Mouse (Mus musculus) intestine, embryonic 16.5 days (tissue): ENCODE data around the gene Nlrp4b. TPM values are rescaled to one million over a fixed set of nuclear protein-coding genes. Genes with fewer than 3 reads are reported as not detected.
"Not testable (repeated sequence)": the region's sequence is repeated elsewhere in the genome, so short reads cannot be mapped to it uniquely, and the experiment has no call there.

Experiments
- ATAC-seq: fragments of 200-750 bp; cut with Nextera tagmentation; 2 replicates; pipeline ENCODE4 v1.8.0; 2017; ENCODE audit warnings: moderate TSS enrichment, moderate library complexity
- H3K27ac ChIP-seq: fragments of 300-500 bp; sonication (generic); 2 replicates; pipeline ENCODE4 v1.5.1; 2014; ENCODE audit warnings: mild to moderate bottlenecking, low read length
- H3K27me3 ChIP-seq: fragments of 300-500 bp; sonication (generic); replicated peaks from 2 replicates; pipeline ENCODE4 v1.6.1; 2014; ENCODE audit warnings: low read length, control low read depth, mixed read lengths; ENCODE audit not compliant: control insufficient read depth, insufficient read depth
- H3K36me3 ChIP-seq: fragments of 300-500 bp; sonication (generic); 2 replicates; pipeline ENCODE4 v1.6.1; 2014; ENCODE audit warnings: low read length, control low read depth; ENCODE audit not compliant: control insufficient read depth, insufficient read depth
- H3K4me1 ChIP-seq: fragments of 300-500 bp; sonication (generic); 2 replicates; pipeline ENCODE4 v1.6.1; 2014; ENCODE audit warnings: low read length, control low read depth, mixed read lengths; ENCODE audit not compliant: control insufficient read depth, insufficient read depth
- H3K4me2 ChIP-seq: fragments of 300-500 bp; sonication (generic); 2 replicates; pipeline ENCODE4 v1.6.1; 2014; ENCODE audit warnings: low read depth, low read length, control low read depth
- H3K4me3 ChIP-seq: fragments of 300-500 bp; sonication (generic); 2 replicates; pipeline ENCODE4 v1.5.1; 2014; ENCODE audit warnings: mild to moderate bottlenecking, low read length
- H3K9ac ChIP-seq: fragments of 300-500 bp; sonication (generic); 2 replicates; pipeline ENCODE4 v1.6.1; 2014; ENCODE audit warnings: low read depth, low read length
- H3K9me3 ChIP-seq: fragments of 300-500 bp; sonication (generic); 2 replicates; pipeline ENCODE4 v1.6.1; 2016; ENCODE audit warnings: low read length, control low read depth; ENCODE audit not compliant: control insufficient read depth
- WGBS: fragments of 180-500 bp; shearing (Covaris S2); extraction: QIAGEN DNeasy Blood & Tissue Kit; methylation state at CpG from one replicate; pipeline ENCODE4 v1.1.7; 2014; 5-methylcytosine and 5-hydroxymethylcytosine counted together
- polyA plus RNA-seq: library from polyadenylated mRNA; unstranded; fragments of >200 nt; fragmentation: Nextera tagmentation; extraction: Ambion mirVana; gene quantifications from 2 replicates; pipeline ENCODE4 v1.2.1, GENCODE M21; 2015

Nlrp4b gene
- not detected in 2 replicates for polyA plus RNA-seq

- 78% methylated on average over 1 of the region's 1 CpGs for WGBS
- no peak for ATAC-seq
- Histone ChIP-seq H3K4me3 (no peak within 1 kb of the TSS), H3K27me3 (no peaks in the 10 kb centered on the region), H3K4me2 (no peak within 1 kb of the TSS), H3K27ac (no peak within 1 kb of the TSS), H3K9me3 (no peaks in the 10 kb centered on the region), H3K36me3 (no peaks in the 10 kb centered on the region), H3K4me1 (no peaks in the 10 kb centered on the region), H3K9ac (no peak within 1 kb of the TSS)
Measured at GRCm38 (mm10) chr7:10687489-10687888, at the start of gene Nlrp4b. TSS of gene Nlrp4b (plus strand) at chr7:10687789.

- Histone ChIP-seq H3K27ac (no peak within 1 kb of the TSS), H3K4me1 (no peaks in the 10 kb centered on the region), H3K4me3 (no peak within 1 kb of the TSS), H3K9me3 (0 out of 2 replicates have a peak, but pooled peaks cover 5% of the 10 kb centered on the region), H3K36me3 (no peaks in the 10 kb centered on the region), H3K9ac (no peak within 1 kb of the TSS), H3K27me3 (no peaks in the 10 kb centered on the region), H3K4me2 (no peak within 1 kb of the TSS)
- no peak for ATAC-seq
Measured at GRCm38 (mm10) chr7:10754264-10754663, 66.7 kb downstream of the Nlrp4b start, which contains the start of gene Vmn1r71. TSS of gene Vmn1r71 (minus strand) at chr7:10754364.

GRCm38 (mm10) chr7:10757551-10757950, 70.0 kb downstream of the Nlrp4b start:
- H3K4me2 ChIP-seq, H3K9me3 ChIP-seq, H3K4me3 ChIP-seq, H3K9ac ChIP-seq, H3K36me3 ChIP-seq, H3K27me3 ChIP-seq, ATAC-seq, H3K27ac ChIP-seq, H3K4me1 ChIP-seq: not testable (repeated sequence)

Other genes starting within 250 kb of the Nlrp4b start
- not detected in 2 replicates for gene Vmn1r67, start 244.5 kb upstream of the Nlrp4b start, polyA plus RNA-seq
- 4.9 and 5.4 TPM in 2 replicates for gene Zik1, start 192.4 kb upstream of the Nlrp4b start, polyA plus RNA-seq
- gene Vmn1r68, start 129.3 kb upstream of the Nlrp4b start, polyA plus RNA-seq, result not detected in 2 replicates
- gene Vmn1r69, start 74.1 kb upstream of the Nlrp4b start, polyA plus RNA-seq, result not detected in 2 replicates
- not detected in 2 replicates for gene Vmn1r70, start 56.3 kb upstream of the Nlrp4b start, polyA plus RNA-seq
- gene Vmn1r71, start 66.6 kb downstream of the Nlrp4b start, polyA plus RNA-seq, result not detected in 2 replicates
- not detected in 2 replicates for gene Zscan4b, start 217.3 kb downstream of the Nlrp4b start, polyA plus RNA-seq